Mouse (Mus musculus): ENCODE data around the gene Gm10392.
A peak's percentile ranks its signal among the peaks of the same experiment; 100 is the strongest.

The Gm10392 gene

DNA sequence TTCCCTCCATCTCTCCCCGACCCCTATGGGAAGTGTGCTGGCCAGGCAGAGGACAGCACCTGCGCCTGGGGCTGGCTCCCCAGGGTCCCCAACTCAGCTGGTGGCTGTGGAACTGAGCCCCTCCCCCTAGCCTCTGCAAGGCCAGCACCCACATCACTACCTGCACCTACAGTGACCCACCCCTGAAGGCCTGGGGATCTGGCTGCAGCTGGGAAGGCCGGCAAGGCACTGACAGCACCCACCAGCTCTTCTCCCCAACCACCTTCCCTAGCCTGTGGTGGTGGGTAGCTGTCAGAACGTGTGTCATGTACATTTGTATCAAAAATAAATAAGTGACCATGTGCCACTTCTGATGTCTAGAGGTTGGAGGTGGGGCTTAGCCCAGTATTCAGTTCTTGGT, 11.6 kb downstream of the Gm10392 start:
- no peak for DNase-seq

DNA sequence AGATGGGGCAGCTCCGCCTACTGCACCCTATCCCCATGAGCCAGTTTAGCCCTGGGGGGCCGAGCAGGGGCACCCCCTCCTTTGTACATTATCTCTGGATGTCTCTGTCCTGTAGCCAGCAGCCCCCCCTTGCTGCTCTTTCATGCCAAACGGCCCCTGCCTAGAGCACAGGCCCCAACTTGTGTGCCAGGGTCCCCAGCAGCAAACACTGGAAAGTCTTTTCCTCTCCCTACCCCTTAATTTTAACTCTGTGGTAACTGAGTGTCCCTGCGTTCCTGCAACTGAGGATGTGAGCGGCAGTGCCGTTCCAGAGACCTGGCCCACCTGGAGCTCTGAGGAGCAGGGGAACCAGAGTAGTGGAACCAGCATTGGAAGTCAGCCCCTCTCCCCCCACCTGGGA, 12.1 kb downstream of the Gm10392 start:
- no peak for DNase-seq

DNA sequence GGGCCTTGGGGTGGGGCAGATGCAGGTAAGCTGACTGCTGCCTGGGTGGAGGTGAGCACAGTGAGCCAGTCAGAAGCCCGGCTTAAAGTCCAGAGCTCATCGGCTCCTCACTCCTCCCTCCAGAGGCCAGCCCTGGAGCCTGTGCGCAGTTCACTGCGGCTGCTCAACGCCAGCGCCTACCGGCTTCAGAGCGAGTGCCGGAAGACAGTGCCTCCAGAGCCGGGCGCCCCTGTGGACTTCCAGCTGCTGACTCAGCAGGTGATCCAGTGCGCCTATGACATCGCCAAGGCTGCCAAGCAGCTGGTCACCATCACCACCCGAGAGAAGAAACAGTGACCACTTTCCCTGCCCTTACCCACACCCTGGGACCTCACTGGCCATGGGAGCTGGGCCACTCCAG, 12.7 kb downstream of the Gm10392 start:
- no peak for DNase-seq

DNA sequence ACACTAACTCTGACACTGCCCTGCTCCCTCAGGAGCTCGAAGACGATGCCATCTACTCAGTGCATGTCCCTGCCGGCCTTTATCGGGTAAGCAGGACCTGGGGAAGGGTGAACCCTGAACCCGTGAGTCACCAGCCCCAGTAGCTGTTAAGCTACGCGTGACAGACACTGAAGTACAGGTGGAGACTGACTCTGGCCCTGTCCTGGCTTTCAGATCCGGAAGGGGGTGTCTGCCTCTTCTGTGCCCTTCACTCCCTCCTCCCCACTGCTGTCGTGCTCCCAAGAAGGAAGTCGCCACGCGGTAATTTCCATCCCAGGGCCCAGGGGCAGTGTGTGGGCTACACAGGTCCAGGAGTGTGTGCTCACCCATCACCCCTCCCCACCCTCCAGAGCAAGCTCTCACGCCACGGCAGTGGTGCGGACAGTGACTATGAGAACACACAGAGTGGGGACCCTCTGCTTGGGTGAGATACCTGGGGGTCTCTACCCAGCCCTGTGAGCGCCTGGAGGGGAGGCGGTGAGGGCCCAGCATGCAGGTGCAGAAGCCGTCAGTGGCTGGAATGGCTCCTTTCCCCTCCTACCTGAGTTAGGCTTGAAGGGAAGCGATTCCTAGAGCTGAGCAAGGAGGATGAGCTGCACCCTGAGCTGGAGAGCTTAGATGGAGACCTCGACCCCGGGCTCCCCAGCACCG, 13.6 kb downstream of the Gm10392 start:
- no peak for DNase-seq

DNA sequence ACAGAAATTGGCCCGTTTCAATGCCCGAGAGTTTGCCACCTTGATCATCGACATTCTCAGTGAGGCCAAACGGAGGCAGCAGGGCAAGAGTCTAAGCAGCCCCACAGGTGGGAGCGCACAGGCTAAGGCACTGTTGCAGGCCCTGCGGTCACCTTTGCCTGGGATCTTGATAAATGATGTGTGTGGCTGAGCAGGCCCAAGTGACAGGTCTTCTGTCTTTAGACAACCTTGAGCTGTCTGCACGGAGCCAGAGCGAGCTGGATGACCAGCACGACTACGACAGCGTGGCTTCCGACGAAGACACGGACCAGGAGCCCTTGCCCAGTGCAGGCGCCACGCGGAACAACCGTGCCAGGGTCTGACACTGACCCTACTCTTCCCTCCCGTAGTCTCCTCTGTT, 14.6 kb downstream of the Gm10392 start:
- no peak for DNase-seq

DNA sequence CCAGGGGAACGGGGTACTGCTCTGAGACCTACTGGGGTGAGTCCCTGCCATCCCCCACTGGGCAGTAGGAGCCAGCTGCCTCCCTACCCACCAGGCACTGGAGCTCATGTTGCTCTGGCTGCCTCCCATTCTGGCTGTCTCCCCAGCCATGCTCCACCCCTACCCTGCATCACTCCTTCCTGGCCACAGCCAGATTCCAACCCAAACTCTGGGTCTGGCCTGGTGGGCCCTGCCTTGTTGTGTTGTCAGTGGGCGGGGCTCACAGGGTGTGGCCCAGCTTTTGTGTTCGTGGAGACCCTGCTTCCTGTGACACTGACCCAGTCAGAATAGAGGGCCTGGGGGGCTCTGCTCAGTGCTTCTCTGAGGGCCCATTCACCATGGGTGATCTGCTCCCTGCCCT, 15.5 kb downstream of the Gm10392 start:
- DNase-seq: no peak

DNA sequence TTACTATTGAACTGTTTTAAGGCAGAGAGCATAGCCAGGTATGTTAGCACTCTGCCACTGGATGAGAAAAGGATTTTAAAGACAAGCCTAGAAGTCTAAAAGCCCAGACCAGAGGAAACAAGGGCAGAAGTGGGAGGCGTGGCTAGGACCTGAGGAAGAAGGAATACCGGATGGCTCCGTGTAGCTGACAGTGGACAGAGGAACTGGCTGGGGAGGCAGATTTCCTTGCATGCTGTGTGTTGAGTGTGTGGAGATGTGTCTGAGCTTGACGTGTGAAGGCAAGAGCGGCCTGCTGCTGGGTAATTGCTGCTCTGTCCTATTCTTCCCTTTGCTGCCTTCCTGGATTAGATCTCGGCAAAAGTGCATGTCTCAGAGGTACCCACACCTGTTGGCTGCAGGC, 16.5 kb downstream of the Gm10392 start:
- DNase-seq: no peak

DNA sequence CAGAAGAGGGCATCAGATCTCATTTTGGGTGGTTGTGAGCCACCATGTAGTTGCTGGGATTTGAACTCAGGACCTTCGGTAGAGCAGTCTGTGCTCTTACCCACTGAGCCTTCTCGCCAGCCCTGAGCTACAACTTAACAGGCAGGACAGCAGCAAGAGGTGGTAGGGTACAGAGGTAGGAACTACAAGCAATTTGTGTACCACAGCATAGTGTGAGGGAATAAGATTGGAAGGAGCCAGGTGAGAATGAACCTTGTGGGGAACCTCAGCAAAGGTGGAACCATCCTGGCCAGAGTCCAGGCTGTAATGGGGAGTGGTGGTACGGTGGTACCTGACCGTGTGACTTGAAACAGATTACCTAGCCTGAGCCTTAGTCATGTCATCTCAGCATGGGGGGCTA, 17.0 kb downstream of the Gm10392 start:
- no peak for DNase-seq

DNA sequence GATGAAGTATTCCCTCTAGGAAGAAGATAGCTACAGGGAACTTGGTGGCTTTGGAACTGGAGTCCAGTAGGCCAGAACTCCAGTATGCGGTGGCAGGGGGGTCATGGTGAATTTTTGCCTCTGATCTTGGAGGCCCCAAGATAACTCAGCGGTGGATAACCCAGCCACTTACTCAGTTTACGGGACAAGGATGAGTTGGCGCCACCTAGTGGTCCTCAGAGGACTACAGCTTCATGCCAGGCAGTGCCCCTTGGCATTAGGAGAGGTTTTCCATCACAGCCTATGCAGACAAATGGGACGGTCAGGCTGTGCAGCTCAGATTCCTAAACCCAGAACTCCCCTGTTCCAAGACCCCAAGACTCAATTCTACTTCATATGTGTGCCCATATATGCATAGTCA, 17.6 kb downstream of the Gm10392 start:
- no peak for DNase-seq

DNA sequence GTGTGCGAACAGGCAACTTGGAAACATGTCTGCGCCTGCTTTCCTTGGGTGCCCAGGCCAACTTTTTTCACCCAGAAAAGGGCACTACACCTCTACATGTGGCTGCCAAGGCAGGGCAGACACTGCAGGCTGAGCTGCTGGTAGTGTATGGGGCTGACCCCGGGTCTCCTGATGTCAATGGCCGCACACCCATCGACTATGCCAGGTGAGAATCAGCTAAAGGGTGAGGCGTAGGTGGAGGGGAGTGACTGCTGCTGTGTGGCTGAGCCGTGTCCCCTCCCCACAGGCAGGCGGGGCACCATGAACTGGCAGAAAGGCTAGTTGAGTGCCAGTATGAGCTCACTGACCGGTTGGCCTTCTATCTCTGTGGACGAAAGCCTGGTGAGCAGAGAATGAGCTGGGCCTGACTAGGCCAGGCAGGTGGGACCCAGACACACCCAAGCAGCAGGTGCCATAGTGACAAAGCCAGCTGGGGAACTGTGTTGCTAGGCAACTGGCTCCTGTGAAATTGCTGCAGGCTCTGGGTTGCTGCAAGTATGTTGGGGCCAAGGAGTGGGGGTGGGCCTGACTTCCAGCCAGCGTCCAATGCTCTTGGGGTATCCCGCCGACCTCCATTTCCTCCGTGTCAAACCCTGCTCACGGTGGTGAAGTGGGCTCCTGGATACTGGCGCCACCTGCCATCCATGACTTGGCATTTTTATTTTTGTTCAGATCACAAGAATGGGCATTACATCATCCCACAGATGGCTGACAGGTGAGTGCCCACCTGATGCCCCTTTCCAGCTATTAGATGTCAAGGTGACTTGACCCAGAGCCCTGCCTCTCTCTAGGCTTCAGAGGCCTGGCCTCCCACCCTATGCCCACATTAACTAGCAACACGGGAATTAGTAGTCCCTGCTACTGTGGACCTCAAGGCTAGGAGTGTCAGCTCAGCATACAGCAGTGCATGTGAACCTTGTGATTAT, 18.4 kb downstream of the Gm10392 start:
- DNase-seq: no peak

DNA sequence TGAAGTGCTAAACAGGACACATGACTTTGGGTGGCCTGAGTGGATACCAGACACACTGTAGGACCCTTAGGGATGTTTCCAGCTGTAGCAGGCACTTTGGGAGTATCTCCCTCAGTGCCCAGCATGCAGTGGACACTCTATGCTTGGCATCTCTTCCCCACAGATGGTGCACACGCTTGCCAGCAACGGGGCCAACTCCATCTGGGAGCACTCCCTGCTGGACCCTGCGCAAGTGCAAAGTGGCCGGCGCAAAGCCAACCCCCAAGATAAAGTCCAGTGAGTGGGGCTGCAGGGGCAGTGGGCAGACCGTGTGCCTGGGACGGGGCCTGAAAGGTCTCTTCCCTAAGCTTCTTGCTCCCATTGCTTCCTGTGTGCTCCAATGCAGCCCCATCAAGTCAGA, 19.6 kb downstream of the Gm10392 start:
- no peak for DNase-seq

DNA sequence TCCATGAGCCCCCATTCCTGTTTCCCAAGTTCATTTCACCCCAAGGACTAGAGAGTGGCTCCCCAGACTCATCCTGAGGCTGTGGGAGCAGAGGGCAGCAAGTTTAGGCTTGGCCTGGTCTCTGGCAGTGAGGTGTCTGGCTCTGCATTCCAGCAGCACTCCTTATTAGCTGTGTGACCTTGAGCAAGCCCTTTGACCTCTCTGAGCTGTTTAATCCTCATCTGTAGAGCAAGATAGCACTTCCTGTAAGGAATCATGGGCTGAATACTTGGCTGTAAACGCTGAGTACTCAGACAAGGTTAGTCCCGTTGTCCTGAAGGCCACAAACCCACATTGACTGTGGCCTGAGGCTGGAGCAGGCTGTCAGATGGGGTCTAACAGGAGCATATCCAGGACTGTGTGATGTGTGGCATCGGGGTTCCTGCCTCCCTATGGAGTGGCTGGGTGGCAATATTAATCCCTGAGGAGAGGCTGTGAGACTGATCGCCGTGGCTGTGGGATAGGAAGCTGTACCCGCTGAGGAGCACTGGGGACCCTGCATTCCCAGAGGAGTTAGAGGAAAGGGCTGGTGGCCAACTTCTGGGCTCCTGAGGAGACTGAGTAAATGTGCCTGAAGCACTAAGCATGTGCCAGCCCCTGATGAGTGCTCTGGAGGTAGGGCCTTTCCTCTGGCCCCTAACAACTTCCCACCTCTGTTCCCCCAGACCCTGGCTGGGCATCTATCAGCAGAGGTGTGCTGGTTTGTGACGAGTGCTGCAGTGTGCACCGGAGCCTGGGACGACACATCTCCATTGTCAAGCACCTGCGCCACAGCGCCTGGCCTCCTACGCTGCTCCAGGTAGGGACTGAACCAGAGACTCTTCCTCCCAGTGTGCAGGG, 20.5 kb downstream of the Gm10392 start:
- no peak for DNase-seq

DNA sequence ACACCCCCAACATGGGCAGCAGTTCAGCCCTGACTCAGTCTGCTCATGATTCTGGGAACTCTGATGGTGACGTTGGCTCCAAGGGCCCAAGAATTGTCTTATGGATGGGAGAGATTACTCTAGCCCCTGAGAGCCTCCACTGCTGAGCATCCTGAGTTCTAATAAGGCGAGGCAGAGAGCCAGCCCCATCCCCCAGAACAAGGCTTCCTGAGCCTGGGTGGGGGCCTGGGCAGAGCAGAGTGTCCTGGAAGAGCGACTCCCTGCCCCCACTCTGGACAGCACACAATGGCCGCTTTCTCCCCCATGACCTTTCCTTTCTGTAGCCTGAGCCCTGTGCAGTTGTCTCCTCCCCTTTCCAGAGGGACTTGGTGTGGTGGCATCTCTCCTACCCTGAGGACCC, 21.1 kb downstream of the Gm10392 start:
- DNase-seq: no peak

DNA sequence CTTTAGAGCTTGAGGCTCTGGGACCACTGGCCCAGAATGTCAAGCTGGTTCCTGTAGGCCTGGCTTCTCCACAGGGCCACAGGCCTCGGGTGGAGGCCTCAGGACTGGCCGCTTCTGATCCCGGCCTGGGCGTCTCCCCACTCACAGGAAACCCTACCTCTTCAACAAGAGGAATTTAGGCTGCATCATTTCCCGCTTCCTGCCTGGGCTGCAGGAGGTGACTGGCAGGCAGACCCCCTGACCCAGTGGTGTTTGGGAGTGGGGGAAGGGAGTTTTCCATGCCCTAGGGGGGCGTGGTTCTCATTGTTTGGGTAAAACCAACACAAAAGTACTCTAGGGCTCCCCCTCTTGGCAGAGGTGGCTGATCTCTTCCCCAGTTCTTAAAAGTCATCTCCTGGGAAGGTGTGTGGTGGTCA, 21.6 kb downstream of the Gm10392 start:
- peak in 1 of 2 experiments; percentile 58 for DNase-seq

DNA sequence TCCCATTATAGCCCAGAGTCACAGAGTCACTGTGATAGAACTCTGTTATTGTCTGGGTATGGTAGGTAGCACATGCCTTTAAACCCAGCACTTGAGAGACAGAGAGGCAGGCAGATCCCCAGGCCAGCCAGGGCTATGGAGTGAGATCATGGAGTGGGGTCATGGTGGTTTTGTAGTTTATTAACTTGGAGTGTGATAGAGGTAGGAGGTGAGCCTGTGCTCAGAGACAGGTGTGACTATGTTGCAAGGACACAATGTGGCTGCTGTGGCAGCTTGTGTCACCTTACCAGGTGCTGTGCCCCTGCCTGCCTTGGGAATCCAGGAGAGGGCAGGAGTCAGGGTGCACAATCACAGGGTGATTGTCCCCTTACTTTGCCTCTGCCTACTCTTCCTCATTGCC, 23.5 kb downstream of the Gm10392 start:
- no peak for DNase-seq

DNA sequence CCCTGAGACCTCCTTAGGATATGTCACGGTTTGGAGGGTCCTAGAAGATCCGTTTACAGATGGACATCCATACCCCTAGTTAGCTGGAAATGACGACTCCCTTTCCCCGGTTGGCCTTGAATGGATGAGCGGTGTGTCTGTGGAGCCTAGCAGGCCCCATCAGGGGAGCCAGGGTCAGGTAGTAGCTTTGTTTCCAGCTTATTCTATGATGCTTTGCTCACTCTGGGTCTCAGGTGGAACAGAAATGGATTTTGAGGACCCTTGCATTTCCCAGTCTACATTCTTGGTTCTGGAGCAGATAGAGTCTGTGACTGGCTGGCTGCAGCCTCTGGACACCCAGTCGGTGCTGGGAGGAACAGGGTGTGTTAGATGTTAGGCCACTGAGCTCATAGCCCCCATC, 24.2 kb downstream of the Gm10392 start:
- no peak for DNase-seq

DNA sequence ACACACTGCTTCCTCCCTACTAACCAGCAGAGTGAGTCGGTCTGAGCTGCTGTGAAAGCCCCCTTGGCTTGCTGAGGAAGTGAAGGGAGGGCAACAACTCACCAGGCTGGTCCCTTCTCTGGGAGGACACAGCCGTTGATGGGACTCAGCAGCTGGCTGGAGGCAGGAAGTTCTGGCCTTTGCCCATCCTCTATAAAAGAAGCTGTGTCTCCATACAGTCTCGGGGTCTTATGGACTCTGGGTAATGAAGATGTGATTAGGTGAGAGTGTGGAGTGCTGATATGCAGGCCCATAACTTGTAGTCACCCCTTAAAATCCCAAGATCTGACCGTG, 24.7 kb downstream of the Gm10392 start:
- no peak for DNase-seq

DNA sequence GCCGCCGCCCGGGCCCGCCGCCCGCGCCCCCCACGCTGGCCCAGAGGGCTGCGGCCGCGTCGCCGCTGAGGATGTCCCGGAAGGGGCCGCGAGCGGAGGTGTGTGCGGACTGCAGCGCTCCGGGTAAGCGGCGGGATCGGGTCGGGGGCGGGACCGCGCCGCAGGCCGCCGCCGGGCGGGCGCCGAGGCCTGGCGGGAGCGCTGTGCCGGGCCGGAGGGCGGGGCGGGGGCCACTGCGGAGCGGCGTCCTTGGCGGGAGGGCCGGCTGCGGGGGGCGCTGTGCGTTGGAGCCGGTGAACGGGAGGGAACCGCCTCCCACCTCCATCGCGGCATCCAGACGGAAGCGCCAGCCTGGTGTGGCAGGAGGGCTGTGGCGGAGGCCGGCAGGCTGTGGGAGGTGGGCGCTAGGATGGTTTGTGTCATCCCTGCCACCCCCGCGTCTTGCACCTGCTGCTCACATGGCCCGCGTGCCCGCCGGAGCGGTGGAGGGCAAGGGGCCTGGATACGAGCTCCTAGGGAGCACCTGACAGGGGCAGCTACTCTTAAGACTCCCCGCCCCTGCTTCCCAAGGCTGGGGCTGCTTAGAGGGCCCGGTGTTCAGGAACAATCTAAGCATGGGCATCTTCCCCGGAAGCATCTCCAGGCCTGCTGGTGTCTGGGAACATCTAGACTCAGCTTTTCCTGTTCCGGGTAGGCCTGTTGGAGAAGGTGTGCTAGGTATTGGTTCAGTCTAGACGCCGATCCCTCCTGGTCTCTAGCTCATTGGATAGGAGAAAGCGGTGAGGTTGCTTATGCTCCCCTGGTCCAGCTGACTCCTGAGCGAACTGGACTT, 25.3 kb downstream of the Gm10392 start, which contains the start of gene Git1:
Gene Git1, plus strand, starts transcription at position 51 of the 832 bp plus-strand sequence.
- peak; percentile 52 to 60 for DNase-seq

DNA sequence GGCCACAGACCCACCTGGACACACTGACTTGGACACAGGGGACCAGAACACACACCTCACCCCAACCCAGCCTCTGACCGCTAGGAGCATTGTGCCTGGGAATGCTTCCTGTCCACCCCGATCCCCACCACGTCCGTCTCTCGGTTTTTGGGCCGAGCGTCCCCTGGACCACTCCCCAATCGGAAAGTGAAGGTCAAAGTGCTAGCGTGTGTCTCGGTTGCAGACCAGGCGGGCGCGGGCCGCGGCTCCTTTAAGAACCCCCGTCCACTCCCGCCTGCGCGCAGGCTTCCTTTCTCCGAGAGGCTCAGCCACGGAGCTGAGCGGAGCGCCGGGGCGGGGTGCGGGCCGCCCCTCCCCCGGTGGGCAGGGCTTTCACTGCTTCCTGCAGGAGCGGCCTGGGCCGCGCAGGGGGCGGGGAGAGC, 26.1 kb downstream of the Gm10392 start:
- DNase-seq: peak; percentile 89 to 90

DNA sequence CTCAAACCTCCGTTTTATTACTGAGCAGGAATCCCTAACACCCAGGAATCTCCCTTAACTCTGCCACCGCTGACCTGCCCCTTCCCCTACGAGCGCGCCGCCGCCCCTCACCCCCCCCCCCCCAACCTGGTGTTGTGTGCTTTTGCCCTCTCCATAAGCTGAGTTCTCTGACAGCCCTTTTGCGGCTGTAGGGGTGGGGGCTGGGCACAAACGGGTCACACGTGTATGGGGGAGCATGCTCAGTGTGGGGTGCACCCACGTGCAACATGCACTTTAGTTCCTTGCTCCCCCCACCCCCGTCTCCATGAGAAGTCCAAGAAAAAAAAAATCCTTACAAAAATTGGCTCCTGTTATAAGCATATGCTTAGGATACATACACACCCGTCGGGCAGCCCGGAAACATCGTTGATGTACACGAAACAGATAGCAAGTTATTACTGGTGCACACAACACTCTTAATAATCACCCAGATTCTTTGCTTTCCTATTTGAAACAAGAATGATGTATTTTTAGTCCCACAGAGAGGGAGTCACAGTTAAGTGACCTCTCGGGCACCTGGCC, 26.6 kb downstream of the Gm10392 start:
- DNase-seq: peak in 1 of 2 experiments; percentile 65

DNA sequence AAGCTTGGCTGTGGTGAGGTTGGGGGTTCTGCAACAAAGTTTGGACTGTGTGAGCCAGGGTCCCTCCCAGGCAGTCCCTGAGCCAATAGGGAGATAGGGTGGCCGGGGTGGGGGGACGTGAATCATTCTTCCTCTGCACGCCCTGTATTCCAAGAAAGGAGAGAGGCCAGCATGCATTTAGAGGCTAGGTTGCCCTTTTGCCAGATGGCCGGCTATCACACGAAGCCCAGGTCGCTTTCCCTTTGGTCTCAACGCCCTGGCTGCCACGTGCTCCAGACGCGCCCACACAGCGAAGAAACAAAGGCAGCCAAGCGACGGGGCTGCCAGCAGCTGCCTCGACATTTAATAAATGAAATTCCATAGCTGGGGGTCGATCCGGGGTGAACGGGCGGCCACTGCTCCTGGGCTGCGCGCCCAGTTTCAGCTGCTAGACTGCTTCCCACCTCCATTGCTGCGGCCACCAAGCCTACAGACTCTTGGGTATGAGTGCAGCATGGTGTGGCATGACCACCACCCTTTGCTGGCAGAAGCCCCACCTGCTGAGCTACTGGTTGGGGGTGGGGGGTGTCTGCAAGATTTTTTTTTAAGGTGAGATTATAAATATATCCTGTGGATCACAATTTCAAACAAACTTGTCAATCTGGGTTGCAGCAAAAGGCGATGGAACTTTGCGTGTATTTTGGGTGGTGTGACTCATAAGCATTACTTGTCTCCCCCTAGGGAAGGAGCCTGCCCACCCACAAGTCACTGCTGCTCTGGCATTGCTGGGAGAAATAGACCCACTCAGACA, 27.3 kb downstream of the Gm10392 start:
- DNase-seq: peak in 1 of 2 experiments; percentile 47
